Mouse (Mus musculus): Measurements from ENCODE around the gene Nxpe3. TPM values are rescaled to one million over a fixed set of nuclear protein-coding genes. Genes with fewer than 3 reads are reported as not detected.
"Not testable (repeated sequence)": the region's sequence is repeated elsewhere in the genome, so short reads cannot be mapped to it uniquely, and the experiment has no call there.

Gene Nxpe3
- total and polyA plus RNA-seq, 2 experiments = 0.12 to 0.37 TPM

- H3K27ac ChIP-seq (replicated peaks; ENCODE audit: insufficient read depth, low read depth, low read length) = no peak overlapping the region
Measured at GRCm38 (mm10) chr16:55863149-55863815, 31.8 kb downstream of the Nxpe3 start.

GRCm38 (mm10) chr16:55861104-55861503 lies 34.0 kb downstream of the Nxpe3 start:
- Histone ChIP-seq H3K27me3 (ENCODE audit: control insufficient read depth, insufficient read depth, low read length) (no peaks in the 10 kb centered on the region), H3K4me1 (ENCODE audit: control insufficient read depth, insufficient read depth, low read length) (peaks cover 2% of the 10 kb centered on the region; the same call in 1 of the 2 replicates), H3K79me2 (ENCODE audit: control insufficient read depth, insufficient read depth, low read length) (no peaks in the 10 kb centered on the region), H3K36me3 (ENCODE audit: control insufficient read depth, insufficient read depth, low read length) (no peaks in the 10 kb centered on the region), H3K4me3 (ENCODE audit: insufficient read depth, low read depth, low read length) (no peak overlapping the region), H3K9ac (ENCODE audit: low read depth, low read length) (no peak overlapping the region), H3K27ac (replicated peaks; ENCODE audit: insufficient read depth, low read depth, low read length) (no peak overlapping the region)
- 83% methylated on average over 3 of the region's 3 CpGs for WGBS
- DNase-seq (ENCODE audit: extremely low read depth, low read depth, low spot score) = no peak
- TF ChIP-seq POLR2A (IDR thresholded peaks at IDR 0.05; ENCODE audit: extremely low read depth, insufficient read depth, low read length) = no peak
- no peak for TF ChIP-seq CTCF (IDR thresholded peaks at IDR 0.05; ENCODE audit: low read depth, low read length)

More at GRCm38 (mm10) chr16:55863149-55863815, 31.8 kb downstream of the Nxpe3 start:
- Histone ChIP-seq H3K9ac (ENCODE audit: low read depth, low read length) (no peak overlapping the region), H3K4me3 (ENCODE audit: insufficient read depth, low read depth, low read length) (0 out of 2 replicates have a peak overlapping the region, but pooled peaks have one; percentile 34), H3K4me1 (ENCODE audit: control insufficient read depth, insufficient read depth, low read length) (peaks cover 2% of the 10 kb centered on the region; the same call in 1 of the 2 replicates), H3K79me2 (ENCODE audit: control insufficient read depth, insufficient read depth, low read length) (no peaks in the 10 kb centered on the region), H3K36me3 (ENCODE audit: control insufficient read depth, insufficient read depth, low read length) (no peaks in the 10 kb centered on the region), H3K27me3 (ENCODE audit: control insufficient read depth, insufficient read depth, low read length) (no peaks in the 10 kb centered on the region)
- DNase-seq (ENCODE audit: extremely low read depth, low read depth, low spot score) = peak; percentile 75
- no peak for TF ChIP-seq POLR2A (IDR thresholded peaks at IDR 0.05; ENCODE audit: extremely low read depth, insufficient read depth, low read length)
- peak; percentile 79 for TF ChIP-seq CTCF (IDR thresholded peaks at IDR 0.05; ENCODE audit: low read depth, low read length)
- 13% methylated on average over 7 of the region's 7 CpGs for WGBS

GRCm38 (mm10) chr16:55859421-55859820 lies 35.7 kb downstream of the Nxpe3 start:
- DNase-seq (ENCODE audit: extremely low read depth, low read depth, low spot score); H3K4me1 ChIP-seq (ENCODE audit: control insufficient read depth, insufficient read depth, low read length); H3K27me3 ChIP-seq (ENCODE audit: control insufficient read depth, insufficient read depth, low read length); H3K36me3 ChIP-seq (ENCODE audit: control insufficient read depth, insufficient read depth, low read length); H3K9ac ChIP-seq (ENCODE audit: low read depth, low read length); H3K4me3 ChIP-seq (ENCODE audit: insufficient read depth, low read depth, low read length); H3K79me2 ChIP-seq (ENCODE audit: control insufficient read depth, insufficient read depth, low read length); H3K27ac ChIP-seq (replicated peaks; ENCODE audit: insufficient read depth, low read depth, low read length): not testable (repeated sequence)
- WGBS = 95% methylated on average over 4 of the region's 4 CpGs

GRCm38 (mm10) chr16:55858465-55858864 lies 36.6 kb downstream of the Nxpe3 start:
- H3K27me3 ChIP-seq (ENCODE audit: control insufficient read depth, insufficient read depth, low read length) = no peaks in the 10 kb centered on the region
- no peak overlapping the region for H3K9ac ChIP-seq (ENCODE audit: low read depth, low read length)
- TF ChIP-seq CTCF (IDR thresholded peaks at IDR 0.05; ENCODE audit: low read depth, low read length) = peak; percentile 84
- TF ChIP-seq POLR2A (IDR thresholded peaks at IDR 0.05; ENCODE audit: extremely low read depth, insufficient read depth, low read length) = no peak
- 61% methylated on average over 6 of the region's 6 CpGs for WGBS
- H3K4me1 ChIP-seq (ENCODE audit: control insufficient read depth, insufficient read depth, low read length) = peaks cover 2% of the 10 kb centered on the region; the same call in 1 of the 2 replicates
- no peak overlapping the region for H3K27ac ChIP-seq (replicated peaks; ENCODE audit: insufficient read depth, low read depth, low read length)
- H3K79me2 ChIP-seq (ENCODE audit: control insufficient read depth, insufficient read depth, low read length) = no peaks in the 10 kb centered on the region
- DNase-seq (ENCODE audit: extremely low read depth, low read depth, low spot score) = peak; percentile 56
- H3K4me3 ChIP-seq (ENCODE audit: insufficient read depth, low read depth, low read length) = no peak overlapping the region
- no peaks in the 10 kb centered on the region for H3K36me3 ChIP-seq (ENCODE audit: control insufficient read depth, insufficient read depth, low read length)

GRCm38 (mm10) chr16:55852943-55853727 lies 42.0 kb downstream of the Nxpe3 start:
- DNase-seq (ENCODE audit: extremely low read depth, low read depth, low spot score) = peak; percentile 67
- no peak overlapping the region for H3K27ac ChIP-seq (replicated peaks; ENCODE audit: insufficient read depth, low read depth, low read length)
- no peak overlapping the region for H3K9ac ChIP-seq (ENCODE audit: low read depth, low read length)
- H3K79me2 ChIP-seq (ENCODE audit: control insufficient read depth, insufficient read depth, low read length) = no peaks in the 10 kb centered on the region
- TF ChIP-seq POLR2A (IDR thresholded peaks at IDR 0.05; ENCODE audit: extremely low read depth, insufficient read depth, low read length) (no peak), CTCF (IDR thresholded peaks at IDR 0.05; ENCODE audit: low read depth, low read length) (peak; percentile 70)
- no peak overlapping the region for H3K4me3 ChIP-seq (ENCODE audit: insufficient read depth, low read depth, low read length)
- no peaks in the 10 kb centered on the region for H3K4me1 ChIP-seq (ENCODE audit: control insufficient read depth, insufficient read depth, low read length)
- no peaks in the 10 kb centered on the region for H3K36me3 ChIP-seq (ENCODE audit: control insufficient read depth, insufficient read depth, low read length)
- WGBS = 41% methylated on average over 19 of the region's 19 CpGs
- no peaks in the 10 kb centered on the region for H3K27me3 ChIP-seq (ENCODE audit: control insufficient read depth, insufficient read depth, low read length)

- DNase-seq (ENCODE audit: extremely low read depth, low read depth, low spot score) = no peak
- Histone ChIP-seq H3K4me3 (ENCODE audit: insufficient read depth, low read depth, low read length) (no peak overlapping the region), H3K27me3 (ENCODE audit: control insufficient read depth, insufficient read depth, low read length) (no peaks in the 10 kb centered on the region), H3K79me2 (ENCODE audit: control insufficient read depth, insufficient read depth, low read length) (no peaks in the 10 kb centered on the region), H3K36me3 (ENCODE audit: control insufficient read depth, insufficient read depth, low read length) (no peaks in the 10 kb centered on the region), H3K4me1 (ENCODE audit: control insufficient read depth, insufficient read depth, low read length) (no peaks in the 10 kb centered on the region), H3K9ac (ENCODE audit: low read depth, low read length) (no peak overlapping the region), H3K27ac (replicated peaks; ENCODE audit: insufficient read depth, low read depth, low read length) (no peak overlapping the region)
- TF ChIP-seq POLR2A (IDR thresholded peaks at IDR 0.05; ENCODE audit: extremely low read depth, insufficient read depth, low read length) = no peak
- TF ChIP-seq CTCF (IDR thresholded peaks at IDR 0.05; ENCODE audit: low read depth, low read length) = no peak
- WGBS = 48% methylated on average over 4 of the region's 4 CpGs
Measured at GRCm38 (mm10) chr16:55852515-55852914, 42.6 kb downstream of the Nxpe3 start.

Measured in liver, adult 2 months (tissue).